Mouse (Mus musculus) cerebellum, adult 2 months (tissue): ENCODE measurements around the gene Ankrd6. TPM values are rescaled to one million over a fixed set of nuclear protein-coding genes. Genes with fewer than 3 reads are reported as not detected.

Experiments used
- DNase-seq, 2 experiments: peaks; one replicate each; pipeline ENCODE4 v3.0.0; 2021
- H3K27ac ChIP-seq: fragments of 200-500 bp; 2 replicates; pipeline ENCODE4 v1.5.1; 2012; ENCODE audit warnings: low read length, control low read depth, inconsistent platforms; ENCODE audit not compliant: insufficient read depth
- H3K27me3 ChIP-seq: fragments of 200-500 bp; 2 replicates; pipeline ENCODE4 v1.6.1; 2012; ENCODE audit warnings: inconsistent platforms, mild to moderate bottlenecking, low read length, moderate library complexity; ENCODE audit not compliant: control insufficient read depth, insufficient read depth
- H3K4me1 ChIP-seq: fragments of 200-500 bp; 2 replicates; pipeline ENCODE4 v1.6.1; 2011; ENCODE audit warnings: low read length; ENCODE audit not compliant: control insufficient read depth, insufficient read depth
- H3K4me3 ChIP-seq: fragments of 200-500 bp; replicated peaks from 2 replicates; pipeline ENCODE3; 2011; ENCODE audit warnings: mild to moderate bottlenecking, low read depth, low read length, control low read depth; ENCODE audit not compliant: insufficient read depth
- CTCF ChIP-seq: fragments of 200-500 bp; IDR thresholded peaks from 2 replicates; pipeline ENCODE4 v1.5.1; 2011; ENCODE audit warnings: low read depth, mild to moderate bottlenecking, control low read depth, low read length, moderate library complexity, borderline replicate concordance; ENCODE audit not compliant: insufficient read depth
- POLR2A ChIP-seq: fragments of 200-500 bp; IDR thresholded peaks from 2 replicates; pipeline ENCODE4 v1.6.1; 2011; ENCODE audit warnings: low read length, control low read depth, borderline replicate concordance; ENCODE audit not compliant: insufficient read depth
- WGBS: fragments of 180-500 bp; shearing (Covaris S2); methylation state at CpG from one replicate; pipeline ENCODE4 v1.1.7; 2018; 5-methylcytosine and 5-hydroxymethylcytosine counted together
- polyA plus RNA-seq: library from polyadenylated mRNA; depleted of rRNA; stranded (reverse); fragments of >200 nt; gene quantifications from 2 replicates; pipeline ENCODE4 v1.2.3, GENCODE M21; 2012; rRNA removed

Ankrd6 gene
- polyA plus RNA-seq, 1 experiment = 9.4 TPM

- no peak overlapping the region for H3K4me3 ChIP-seq
- H3K27ac ChIP-seq = no peak overlapping the region
- no peak for DNase-seq
- no peaks in the 10 kb centered on the region for H3K27me3 ChIP-seq
- WGBS = 97% methylated on average over 7 of the region's 7 CpGs
- TF ChIP-seq CTCF (0 out of 2 replicates have a peak, but pooled peaks have one; percentile 5), POLR2A (no peak)
- no peaks in the 10 kb centered on the region for H3K4me1 ChIP-seq
Observed at GRCm38 (mm10) chr4:32770284-32770810, 180.3 kb downstream of the Ankrd6 start.

GRCm38 (mm10) chr4:32768046-32768445, 182.6 kb downstream of the Ankrd6 start:
- H3K27me3 ChIP-seq = no peaks in the 10 kb centered on the region
- no peak for DNase-seq
- H3K27ac ChIP-seq = no peak overlapping the region
- TF ChIP-seq POLR2A = no peak
- no peak for TF ChIP-seq CTCF
- H3K4me1 ChIP-seq = no peaks in the 10 kb centered on the region
- 95% methylated on average over 10 of the region's 10 CpGs for WGBS
- H3K4me3 ChIP-seq = no peak overlapping the region

- Histone ChIP-seq H3K4me3 (no peak overlapping the region), H3K4me1 (no peaks in the 10 kb centered on the region), H3K27ac (no peak overlapping the region), H3K27me3 (no peaks in the 10 kb centered on the region)
- no peak for TF ChIP-seq POLR2A
- TF ChIP-seq CTCF = no peak
- 74% methylated on average over 7 of the region's 7 CpGs for WGBS
- DNase-seq = no peak
Observed at GRCm38 (mm10) chr4:32767471-32767870, 183.2 kb downstream of the Ankrd6 start.

GRCm38 (mm10) chr4:32757430-32757829, 193.2 kb downstream of the Ankrd6 start:
- Histone ChIP-seq H3K4me1 (no peaks in the 10 kb centered on the region), H3K4me3 (no peak overlapping the region), H3K27ac (no peak overlapping the region), H3K27me3 (no peaks in the 10 kb centered on the region)
- WGBS = 89% methylated on average over 2 of the region's 2 CpGs
- no peak for DNase-seq
- no peak for TF ChIP-seq POLR2A
- TF ChIP-seq CTCF = no peak

Other genes with a start within 250 kb of the Ankrd6 start
- gene Lyrm2, start 150.6 kb downstream of the Ankrd6 start, polyA plus RNA-seq = 41.6 and 49.6 TPM in 2 replicates
- gene Rragd, start 32.2 kb upstream of the Ankrd6 start, polyA plus RNA-seq = 45.4 and 51.7 TPM in 2 replicates
- 78.9 and 80.8 TPM in 2 replicates for gene Ube2j1, start 80.6 kb upstream of the Ankrd6 start, polyA plus RNA-seq
- gene Gabrr2, start 112.2 kb upstream of the Ankrd6 start, polyA plus RNA-seq = 1.6 and 2.0 TPM in 2 replicates
- gene Gabrr1, start 181.7 kb upstream of the Ankrd6 start, polyA plus RNA-seq = 0.30 and 0.34 TPM in 2 replicates
- gene Pm20d2, start 238.9 kb upstream of the Ankrd6 start, polyA plus RNA-seq = 4.5 and 6.7 TPM in 2 replicates